Mouse (Mus musculus): ENCODE measurements around the gene Kri1.
A peak's percentile ranks its signal among the peaks of the same experiment; 100 is the strongest.
"Not testable (repeated sequence)": the region's sequence is repeated elsewhere in the genome, so short reads cannot be mapped to it uniquely, and the experiment has no call there.

Gene Kri1

DNA sequence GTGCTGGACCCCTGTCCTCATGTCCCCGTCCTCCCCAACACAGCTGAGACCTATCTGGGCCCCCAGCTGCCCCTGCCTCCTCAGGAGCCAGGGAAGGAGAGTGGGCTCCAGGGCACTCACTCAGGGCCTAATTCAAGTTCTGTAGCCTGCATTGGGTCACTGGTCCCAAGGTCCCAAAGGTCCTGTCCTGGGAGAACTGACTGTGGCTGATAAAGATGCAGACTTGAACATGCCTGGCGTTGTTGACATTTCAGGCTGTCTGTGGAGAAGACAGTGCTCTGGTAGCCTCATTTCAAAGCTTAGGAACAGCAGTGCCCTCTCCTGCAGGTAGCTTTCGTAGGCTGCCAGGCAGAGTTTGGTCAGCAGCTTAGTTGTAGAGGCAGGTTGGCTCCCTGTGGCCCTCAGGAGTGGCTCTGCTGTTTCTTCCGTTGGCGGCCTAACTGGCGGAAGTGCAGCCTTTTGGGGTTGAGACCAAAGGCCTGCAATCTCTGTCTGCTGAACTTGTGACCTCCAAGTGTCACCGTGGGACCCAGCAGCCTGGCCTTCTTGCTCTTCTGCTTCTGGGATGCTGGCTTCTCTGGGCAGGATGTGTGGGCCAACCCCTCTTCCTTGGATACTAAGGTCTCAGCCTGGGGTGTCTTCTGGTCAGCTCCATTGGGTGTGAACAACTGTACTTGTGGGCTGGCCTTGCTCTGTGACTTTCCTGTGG lies 14.1 kb downstream of the Kri1 start:
- DNase-seq (ENCODE audit: low read depth): no peak

DNA sequence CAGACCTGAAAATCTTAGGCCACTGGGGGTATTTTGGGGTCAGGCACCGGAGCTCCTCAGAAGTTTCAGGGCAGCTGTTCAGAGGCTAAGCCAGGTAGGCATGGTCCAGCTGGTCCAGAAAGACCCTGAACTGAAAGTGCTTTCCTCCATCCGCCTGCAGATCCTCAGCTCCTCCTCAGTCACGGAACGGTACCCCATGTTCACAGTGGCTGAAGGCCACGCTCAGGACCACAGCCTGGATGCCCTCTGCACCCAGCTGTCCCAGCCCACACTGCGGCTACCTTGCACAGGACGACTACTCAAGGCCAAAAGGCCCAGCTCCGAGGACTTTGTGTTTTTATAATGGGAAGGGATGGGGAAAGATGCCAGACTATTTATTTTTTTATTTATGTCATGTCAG lies 14.7 kb downstream of the Kri1 start:
- DNase-seq (ENCODE audit: low read depth): no peak

DNA sequence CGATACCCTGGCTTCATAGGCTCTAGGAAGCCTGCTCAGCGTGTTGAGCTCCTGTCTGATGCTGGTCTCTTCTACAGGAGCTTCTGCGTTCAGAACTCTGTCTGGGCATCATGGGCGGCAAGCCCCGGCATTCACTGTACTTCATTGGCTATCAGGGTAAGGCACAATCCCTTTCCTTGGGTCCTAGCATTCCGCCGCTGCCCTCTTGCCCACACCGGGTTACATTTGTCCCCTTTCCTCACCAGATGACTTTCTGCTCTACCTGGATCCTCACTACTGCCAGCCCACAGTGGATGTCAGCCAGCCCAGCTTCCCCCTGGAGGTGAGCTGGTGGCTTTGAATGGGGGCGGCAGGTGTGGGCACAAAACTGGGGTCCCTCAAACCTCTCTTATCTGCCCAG lies 15.4 kb downstream of the Kri1 start:
- no peak for DNase-seq (ENCODE audit: low read depth)

DNA sequence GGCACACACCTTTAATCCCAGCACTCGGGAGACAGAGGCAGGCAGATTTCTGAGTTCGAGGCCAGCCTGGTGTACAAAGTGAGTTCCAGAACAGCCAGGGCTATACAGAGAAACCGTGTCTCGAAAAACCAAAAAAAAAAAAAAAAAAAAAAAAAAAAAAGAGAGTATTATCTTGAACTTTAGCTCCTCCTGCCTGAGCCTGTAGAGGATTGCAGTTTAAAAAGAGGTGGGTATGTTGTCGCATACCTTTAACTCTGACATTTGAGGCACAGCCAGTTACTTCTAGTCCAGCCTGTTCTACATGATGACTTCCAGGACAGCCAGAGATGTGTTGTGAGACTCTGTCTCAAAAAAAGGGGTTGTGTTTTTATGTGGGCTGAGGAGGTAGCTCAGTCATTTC lies 18.2 kb downstream of the Kri1 start:
- peak; percentile 31 for DNase-seq (ENCODE audit: low read depth)

DNA sequence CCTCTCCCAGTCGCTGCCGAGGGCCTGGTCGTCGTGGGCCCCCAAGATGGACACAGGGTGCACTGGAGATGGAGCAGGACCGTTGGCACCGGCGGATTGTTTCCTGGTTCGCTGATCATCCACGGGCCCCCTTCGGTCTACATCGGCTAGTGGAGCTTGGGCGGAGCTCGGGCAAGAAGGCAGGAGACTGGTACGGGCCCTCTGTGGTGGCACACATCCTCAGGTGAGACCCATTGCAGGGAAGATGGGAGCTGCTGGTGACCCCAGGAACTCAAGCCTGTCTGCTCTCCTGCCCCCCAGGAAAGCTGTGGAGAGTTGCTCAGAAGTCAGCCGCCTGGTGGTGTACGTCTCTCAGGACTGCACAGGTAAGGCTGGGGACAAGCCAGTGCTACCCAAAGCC lies 19.5 kb downstream of the Kri1 start:
- no peak for DNase-seq (ENCODE audit: low read depth)

DNA sequence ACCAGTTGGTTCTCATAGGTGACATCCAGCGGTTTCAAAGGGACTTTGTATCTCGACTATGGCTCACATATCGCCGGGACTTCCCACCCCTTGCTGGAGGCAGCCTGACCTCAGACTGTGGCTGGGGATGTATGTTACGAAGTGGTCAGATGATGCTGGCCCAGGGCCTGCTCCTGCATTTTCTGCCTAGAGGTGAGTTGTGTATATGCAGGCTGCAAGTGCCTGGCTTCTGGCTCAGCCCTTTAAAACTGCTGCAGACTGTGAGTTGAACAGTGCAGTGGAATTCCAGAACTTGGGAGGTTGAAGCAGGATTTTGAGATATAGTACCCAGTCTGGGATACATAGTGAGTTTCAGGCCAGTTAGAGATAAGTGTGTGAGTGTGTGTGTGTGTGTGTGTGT lies 20.9 kb downstream of the Kri1 start:
- DNase-seq (ENCODE audit: low read depth): no peak

DNA sequence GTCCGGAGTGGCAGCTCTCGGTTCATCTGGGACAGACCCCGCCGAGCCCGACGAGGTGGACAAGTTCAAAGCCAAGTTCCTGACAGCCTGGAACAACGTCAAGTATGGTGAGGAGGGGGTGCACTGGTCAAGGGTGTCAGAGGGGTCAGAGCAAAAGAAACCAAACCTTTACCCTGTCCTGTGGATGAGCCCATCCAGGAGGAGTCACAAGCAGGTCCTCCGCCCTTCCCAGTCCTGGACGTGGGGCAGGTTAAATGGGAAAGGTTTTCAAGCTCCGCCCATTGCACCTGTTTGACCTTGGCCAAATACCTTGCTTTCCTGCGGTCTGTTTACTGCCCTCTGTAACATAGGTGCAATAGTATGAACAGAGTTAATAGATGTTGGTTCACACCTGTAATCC lies 22.2 kb downstream of the Kri1 start:
- peak; percentile 33 for DNase-seq (ENCODE audit: low read depth)

DNA sequence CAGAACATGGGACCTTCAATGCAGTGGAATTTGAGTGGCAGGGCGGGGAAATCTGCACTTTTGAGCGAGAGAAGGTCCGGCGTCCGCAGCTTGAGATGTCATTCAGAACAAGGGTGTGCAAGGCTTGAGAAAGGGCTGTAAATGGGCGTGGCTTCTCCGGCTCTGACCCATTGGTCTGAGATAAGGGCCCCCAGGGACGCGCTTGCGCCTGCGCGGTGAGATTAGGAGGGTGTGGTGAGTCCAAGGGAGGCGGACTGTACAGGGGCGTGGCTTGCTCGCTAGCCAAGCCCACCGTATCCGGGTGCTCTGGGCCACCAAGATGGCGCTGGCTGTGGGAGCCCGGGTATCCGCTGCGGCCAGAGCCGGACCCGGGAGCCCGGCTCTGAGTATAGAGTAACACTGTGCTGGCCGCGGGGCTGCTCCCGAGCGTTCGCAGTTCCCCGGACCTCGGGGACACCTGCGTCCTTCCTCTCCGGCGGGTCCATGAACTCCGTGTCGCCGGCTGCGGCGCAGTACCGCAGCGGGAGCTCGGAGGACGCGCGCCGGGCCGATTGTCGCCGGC lies 22.7 kb downstream of the Kri1 start, which contains the start of gene Atg4d:
Gene Atg4d, plus strand, starts transcription at position 294 of the 562 bp plus-strand sequence.
- peak; percentile 96 for DNase-seq (ENCODE audit: low read depth)

DNA sequence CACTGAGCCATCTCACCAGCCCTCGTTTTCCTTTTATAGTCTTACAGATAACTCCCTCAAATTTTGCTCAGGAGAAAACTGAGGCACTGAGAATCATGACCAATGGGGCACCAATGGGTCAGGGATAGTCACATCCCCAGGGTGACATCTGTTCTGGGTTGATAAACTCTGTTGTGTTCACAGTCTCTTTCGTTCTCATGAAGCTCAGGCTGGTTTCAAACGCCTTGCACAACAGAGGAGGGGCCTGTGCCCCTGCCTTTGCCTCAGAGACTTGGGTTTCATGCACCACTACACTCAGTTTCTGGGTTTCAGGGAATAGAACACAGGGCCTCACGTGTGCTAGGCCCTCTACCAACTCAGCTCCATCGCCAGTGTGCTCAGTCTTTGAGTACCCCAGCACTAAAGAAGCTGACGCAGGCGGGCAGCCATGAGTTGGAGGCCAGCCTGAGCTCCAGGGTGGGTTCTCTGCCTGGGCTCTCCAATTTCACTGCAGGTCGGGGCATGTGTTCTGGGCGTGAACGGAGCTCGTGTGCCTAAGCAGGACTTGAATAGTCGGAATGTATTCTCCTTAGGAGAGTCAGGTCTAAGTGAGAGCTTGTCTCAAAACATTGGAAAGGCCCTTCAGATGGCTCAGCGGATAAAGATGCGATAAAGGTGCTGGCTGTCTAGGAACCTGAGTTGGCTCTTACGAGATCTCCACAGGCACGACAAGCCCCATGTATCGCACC lies 23.3 kb downstream of the Kri1 start:
- DNase-seq (ENCODE audit: low read depth): no peak

DNA sequence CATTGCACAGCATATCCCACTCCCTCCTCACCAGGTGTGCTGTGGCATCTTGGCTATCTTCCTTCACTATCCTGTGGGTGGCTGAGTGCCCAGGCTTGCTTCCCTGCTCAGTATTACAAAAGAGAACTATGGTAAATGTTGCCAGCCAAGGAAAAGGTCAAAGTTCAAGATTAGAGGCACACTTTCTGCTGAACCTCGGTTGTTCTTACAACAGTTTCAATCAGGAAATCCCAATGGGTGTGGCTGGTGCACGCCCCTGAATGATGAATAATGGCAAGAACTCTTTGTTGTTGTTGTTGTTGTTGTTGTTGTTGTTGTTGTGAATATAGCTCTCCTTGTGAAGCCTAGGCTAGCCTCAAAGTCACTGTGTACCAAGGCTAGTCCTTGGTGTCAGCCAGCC lies 25.9 kb downstream of the Kri1 start:
- DNase-seq (ENCODE audit: low read depth): peak; percentile 66

DNA sequence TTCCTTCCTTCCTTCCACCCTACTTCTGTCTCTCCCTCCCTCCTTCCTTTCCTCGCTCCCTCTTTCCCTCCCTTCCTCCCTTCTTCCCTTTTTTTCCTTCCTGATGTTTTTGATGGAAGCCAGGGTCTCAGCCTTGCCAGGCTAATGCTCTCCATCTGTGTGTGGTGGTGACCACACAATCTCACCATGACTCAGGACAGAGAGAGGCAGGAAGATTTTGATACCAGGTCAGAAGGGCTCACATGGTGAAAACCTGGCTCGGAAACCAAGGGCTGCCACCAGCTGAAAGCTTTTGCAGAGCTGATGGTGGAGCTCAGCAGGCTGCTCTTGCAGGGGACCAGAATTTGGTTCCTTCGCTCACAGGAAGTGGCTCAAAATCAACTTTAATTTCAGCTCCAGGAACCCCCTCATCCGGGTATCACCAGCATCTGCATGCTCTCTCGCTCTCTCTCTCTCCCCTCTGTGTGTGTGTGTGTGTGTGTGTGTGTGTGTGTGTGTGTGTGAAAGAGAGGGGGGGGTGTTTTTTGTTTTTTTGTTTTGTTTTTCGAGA lies 27.2 kb downstream of the Kri1 start:
- peak; percentile 61 for DNase-seq (ENCODE audit: low read depth)

DNA sequence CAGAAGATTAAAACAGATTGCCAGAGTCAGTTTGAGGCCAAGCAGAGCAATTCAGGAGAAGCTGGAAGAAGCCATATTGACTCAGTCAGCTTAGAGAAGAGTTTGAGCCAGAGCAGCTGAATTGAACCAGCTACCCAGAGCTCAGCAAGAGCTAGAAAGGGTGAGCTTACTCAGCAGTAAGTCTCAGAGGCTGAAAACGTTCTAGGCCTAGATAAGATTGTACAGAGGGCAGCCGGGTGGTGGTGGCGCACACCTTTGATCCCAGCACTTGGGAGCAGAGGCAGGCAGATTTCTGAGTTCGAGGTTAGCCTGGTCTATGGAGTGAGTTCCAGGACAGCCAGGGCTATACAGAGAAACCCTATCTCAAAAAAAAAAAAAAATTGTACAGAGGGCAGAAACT lies 31.4 kb downstream of the Kri1 start:
- not testable (repeated sequence) for DNase-seq (ENCODE audit: low read depth)

DNA sequence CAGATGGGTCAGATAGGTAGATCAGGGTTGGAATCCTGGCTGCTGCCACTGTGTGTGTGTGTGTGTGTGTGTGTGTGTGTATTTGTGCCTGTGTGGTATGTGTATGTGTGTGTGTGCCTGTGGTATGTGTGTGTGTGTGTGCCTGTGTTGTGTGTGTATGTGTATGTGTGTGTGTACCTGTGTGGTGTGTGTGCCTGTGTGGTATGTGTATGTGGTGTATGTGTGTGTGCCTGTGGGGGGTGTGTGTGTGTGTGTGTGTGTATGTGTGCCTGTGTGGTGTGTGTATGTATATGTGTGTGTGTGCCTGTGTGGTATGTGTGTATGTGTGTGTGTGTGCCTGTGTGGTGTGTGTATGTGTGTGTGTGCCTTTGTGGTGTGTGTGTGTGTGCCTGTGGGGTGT lies 33.1 kb downstream of the Kri1 start:
- DNase-seq (ENCODE audit: low read depth): no peak

DNA sequence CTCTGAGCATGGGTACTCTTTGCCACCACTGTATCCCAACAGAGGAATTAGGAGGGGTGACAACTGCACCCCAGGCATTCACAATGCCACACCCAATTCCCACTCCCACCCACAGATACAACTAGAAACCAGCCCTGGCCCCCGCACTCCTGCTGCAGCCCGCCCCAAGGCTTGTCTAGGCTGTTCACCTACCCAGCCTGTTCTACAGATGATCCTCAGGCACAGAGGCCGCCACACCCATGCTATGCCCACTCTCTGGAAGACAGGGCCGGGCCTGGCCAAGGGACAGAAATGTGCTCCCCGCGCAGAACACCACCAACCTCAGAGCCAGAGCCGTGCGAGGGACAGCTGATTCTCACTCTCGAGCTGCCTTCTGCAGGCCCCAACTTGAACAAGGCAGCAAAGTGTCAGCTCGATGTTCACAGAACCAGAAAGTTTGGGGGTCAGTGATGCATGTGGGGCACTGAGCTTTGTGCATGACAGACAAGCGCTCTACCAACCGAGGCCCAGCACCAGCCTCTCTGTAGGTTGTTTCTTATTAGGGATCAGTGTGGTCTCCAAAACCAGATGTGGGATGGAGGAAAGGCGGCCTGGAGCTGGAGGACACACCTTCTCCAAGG lies 36.5 kb downstream of the Kri1 start:
- DNase-seq (ENCODE audit: low read depth): no peak

DNA sequence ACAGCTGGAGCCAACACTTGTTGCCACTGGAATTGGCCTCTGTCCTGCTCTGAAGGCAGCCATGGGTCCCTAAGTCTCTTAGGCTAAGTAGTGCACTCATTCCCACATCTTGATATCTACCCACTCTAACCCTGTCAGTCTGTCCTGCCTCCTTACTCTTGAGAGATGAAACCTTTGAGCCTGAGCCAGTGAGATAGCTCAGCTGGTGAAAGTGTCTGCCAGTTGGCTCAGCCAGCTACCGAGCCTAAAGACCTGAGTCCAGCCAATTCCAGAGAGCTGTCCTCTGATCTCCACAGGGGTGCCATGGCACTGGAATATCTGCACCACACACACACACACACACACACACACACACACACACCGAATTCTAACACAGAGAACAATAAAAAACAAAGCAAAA lies 37.3 kb downstream of the Kri1 start:
- DNase-seq (ENCODE audit: low read depth): no peak

DNA sequence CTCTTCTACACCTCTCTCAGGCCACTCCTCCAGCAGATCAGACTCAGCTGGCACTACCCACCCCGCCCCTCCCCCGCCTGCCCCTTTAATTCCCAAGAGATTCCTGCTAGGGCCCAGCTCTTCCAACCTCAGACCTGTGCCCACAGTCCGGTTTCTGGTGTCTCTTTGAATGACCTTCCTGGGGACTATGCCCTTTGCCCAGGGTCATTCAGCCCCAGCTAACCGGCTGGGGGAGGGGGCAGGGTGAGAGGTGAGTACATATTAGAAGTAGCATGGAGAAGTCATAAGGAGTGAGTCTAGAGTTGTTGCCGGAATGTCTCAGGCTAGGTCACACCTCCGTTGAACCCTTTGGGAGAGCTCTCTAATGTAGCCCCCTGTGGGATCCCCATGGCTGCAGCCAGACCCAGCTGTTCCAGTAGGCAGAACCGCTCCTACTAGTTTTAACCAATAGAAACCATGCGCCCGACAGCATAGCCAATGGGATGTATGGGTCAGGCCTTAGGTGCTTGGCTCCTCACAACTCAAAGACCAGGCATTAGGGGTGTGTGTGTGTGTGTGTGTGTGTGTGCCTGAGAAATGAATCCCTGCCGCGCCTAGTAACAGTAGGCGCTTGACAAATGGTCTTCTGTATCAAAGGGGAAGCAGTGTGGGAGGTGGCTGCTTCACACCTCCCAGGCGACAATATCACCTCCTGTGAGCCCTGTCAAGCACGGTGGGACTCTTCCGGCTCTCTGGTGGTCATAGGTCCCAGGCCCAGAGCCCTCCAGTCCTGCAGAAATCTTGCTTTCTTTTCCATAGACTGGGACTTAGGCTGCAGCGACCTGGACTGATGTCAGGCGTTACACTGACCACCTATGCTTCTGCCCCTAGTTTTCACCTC lies 37.9 kb downstream of the Kri1 start:
- DNase-seq (ENCODE audit: low read depth): no peak

DNA sequence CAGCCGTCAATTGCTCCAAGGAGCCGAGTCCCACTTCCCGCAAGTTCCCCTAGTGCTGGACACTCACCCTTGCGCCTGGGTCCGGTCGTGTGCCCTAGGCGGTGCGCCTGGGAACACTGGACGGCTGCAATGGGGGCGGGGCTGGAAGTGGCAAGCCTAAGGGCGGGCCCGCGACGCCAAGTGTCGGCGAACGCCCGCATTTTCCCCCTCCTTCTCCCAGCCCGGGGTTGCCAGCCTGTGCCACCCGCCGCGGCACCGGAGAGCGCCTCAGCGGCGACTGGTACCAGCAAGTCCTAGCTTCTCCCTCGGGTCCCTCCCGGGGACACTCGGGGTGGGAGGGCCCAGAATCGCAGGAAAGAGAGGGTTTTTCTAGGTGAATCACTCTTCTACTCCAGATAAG lies 39.4 kb downstream of the Kri1 start, which contains the start of gene S1pr5:
Gene S1pr5, minus strand, starts transcription at position 118 of the 400 bp plus-strand sequence.
- DNase-seq (ENCODE audit: low read depth): peak; percentile 30

DNA sequence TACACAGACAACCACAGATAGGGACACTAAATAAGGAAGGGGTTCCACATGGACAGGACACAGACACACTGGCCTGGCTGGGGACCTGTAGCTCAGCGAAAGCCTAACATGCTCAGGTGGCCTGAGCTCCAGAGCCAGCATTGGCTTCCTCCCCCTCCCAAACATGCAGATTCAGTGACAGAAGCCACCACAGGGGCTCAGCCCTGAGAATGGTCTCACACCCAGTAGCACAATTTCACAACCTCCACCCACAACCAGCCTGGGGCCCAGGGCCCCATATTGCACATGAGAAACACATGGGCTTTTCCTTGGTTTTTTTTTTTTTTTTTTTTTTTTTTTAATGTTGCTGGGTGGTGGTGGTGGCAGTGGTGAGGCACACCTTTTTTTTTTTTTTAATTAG lies 41.4 kb downstream of the Kri1 start:
- no peak for DNase-seq (ENCODE audit: low read depth)

DNA sequence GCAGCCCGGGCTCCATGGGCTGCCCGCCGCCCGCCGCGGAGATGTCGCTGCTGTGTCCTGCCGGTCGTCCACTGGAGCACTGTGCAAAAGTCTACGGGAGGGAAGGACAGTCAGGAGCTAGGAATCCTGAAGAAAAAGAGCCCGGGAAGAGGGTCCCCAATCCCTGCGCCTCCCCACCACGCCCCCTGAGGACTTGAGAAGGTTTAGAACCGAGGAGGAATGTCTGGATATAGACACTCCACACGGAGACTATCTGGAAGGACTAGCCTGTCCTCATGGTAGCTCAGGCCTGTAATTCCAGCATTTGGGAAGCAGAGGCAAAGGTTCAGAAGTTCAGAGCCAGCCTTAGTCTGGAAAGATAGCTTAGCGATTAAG lies 42.7 kb downstream of the Kri1 start:
- peak; percentile 19 for DNase-seq (ENCODE audit: low read depth)

DNA sequence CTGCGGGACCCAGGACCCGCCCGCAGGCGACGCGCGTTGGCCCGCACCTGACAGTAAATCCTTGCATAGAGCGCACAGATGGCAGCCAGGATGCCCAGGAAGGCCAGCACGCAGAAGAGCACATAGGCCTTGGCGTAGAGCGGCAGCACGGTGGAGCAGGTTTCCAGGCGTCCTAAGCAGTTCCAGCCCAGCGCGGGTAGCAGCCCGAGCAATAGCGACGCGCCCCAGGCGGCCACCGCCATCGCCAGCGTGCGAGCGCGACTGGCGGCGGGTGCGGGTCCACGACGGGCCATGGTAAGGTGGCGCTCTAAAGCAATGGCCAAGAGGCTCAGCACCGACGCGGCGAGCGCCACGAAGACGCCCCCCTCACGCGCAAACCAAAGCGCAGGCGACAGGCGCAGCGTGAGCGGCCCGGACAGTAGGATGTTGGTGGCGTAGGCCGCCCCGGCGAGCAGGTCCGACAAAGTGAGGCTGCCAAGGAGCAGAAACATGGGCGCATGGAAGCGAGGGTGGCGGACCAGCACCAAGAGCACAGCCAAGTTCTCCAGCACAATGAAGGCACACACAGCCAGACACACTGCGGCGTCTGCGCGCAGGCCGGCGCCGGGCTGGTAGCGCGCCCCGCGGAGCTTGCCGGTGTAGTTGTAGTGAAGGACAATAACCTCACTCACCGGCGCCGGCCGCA lies 43.2 kb downstream of the Kri1 start:
- peak; percentile 53 for DNase-seq (ENCODE audit: low read depth)

DNA sequence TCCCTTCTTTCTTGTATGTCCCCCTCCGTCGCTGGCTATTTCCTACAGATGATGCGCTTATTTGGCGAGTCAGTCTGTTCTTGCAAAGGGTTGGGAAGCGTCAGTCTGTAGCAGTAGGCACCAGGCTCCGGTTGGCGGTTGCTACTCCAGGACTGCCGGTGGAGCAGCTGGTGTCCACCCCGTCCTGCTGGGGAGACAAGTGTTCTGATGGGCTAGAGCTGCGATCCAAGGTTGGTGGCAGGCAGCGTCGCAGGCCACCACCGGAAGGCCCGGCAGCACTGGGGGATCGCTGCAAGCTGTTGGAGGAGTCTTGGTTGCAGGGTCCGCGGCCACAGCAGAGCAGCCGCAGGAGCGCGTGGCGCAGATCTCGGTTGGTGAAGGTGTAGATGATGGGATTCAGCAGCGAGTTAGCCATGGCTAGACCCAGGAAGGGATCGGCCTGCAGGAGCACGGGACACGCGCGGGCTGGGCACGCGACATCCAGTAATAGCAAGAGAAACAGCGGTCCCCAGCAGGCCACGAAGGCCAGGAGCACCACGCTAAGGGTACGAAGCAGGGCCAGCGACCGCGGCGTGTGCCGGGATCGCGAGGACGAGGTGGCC lies 43.8 kb downstream of the Kri1 start:
- DNase-seq (ENCODE audit: low read depth): peak; percentile 32
